Mouse (Mus musculus): ENCODE measurements around the gene Asic1. TPM values are rescaled to one million over a fixed set of nuclear protein-coding genes. Genes with fewer than 3 reads are reported as not detected.

Asic1 gene
- 79.2 and 82.0 TPM in 2 replicates for polyA plus RNA-seq (2012; rRNA removed)

GRCm38 (mm10) chr15:99670154-99670821, at the start of gene Asic1:
TSS of gene Asic1 (plus strand) at chr15:99670368.

DNA sequence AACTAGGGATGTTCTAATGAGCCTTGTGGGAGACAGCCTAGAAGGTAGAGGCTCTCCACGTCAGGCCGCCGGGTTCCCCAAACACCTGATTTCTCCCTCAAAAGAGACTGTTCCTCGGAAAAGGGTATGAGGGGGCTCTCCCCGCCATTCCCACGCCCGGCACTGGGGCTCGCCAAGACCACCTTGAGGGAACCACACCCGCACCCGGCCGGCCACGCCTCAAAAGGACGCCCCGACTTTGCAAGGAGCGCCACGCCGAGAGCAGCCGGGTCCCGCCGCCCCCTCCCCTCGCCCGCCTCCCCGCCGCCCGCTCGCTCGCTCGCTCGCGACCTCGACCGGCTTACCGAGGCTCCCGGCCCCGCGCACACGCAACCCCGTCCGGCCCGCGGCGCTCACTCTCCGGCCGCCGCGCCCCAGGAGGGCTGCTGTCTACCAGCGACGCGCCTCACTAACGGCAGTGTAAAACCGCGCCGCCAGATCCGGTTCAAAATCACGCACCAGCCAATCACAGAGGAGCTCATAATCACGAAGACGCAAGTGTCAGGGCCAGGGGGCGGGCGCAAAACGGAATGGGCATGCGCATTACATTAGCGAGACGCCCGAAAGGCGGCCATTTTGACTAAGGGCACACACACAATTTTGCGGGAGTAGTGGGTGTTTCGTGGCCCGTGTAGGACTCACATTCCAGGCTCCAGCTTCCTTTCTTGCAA, 18.9 kb upstream of the Asic1 start, which contains the start of gene Racgap1:
TSS of gene Racgap1 (minus strand) at position 494 of the 710 bp plus-strand sequence.

GRCm38 (mm10) chr15:99701999-99702900, 32.1 kb downstream of the Asic1 start, which contains the start of gene Smarcd1:
TSS of gene Smarcd1 (plus strand) at chr15:99702129.

DNA sequence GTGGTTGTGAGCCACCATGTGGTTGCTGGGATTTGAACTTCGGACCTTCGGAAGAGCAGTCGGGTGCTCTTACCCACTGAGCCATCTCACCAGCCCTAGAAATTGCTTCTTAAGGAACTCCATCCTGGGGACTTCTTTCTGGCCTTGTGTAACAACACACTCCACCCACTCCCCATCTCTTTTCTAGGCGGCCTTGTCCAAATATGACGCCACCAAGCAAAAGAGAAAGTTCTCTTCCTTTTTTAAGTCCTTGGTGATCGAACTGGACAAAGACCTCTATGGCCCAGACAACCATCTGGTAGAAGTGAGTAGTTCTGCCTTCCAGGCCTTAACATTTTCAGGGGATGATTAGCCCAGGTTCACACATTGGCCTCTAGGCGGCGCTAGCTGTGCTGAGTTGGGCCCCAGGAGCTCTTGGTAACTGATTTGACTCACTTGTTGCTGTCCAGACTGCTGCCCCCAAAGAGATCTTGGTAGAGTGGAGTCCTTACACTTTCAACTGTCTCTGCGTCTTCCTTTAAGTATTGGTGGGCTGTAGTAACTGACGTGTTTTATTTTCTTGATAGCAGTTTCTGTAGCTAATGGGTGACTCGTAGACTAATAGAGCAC, 35.4 kb downstream of the Asic1 start, which contains the start of gene Gm17349:
TSS of gene Gm17349 (minus strand) at position 51 of the 609 bp plus-strand sequence.

DNA sequence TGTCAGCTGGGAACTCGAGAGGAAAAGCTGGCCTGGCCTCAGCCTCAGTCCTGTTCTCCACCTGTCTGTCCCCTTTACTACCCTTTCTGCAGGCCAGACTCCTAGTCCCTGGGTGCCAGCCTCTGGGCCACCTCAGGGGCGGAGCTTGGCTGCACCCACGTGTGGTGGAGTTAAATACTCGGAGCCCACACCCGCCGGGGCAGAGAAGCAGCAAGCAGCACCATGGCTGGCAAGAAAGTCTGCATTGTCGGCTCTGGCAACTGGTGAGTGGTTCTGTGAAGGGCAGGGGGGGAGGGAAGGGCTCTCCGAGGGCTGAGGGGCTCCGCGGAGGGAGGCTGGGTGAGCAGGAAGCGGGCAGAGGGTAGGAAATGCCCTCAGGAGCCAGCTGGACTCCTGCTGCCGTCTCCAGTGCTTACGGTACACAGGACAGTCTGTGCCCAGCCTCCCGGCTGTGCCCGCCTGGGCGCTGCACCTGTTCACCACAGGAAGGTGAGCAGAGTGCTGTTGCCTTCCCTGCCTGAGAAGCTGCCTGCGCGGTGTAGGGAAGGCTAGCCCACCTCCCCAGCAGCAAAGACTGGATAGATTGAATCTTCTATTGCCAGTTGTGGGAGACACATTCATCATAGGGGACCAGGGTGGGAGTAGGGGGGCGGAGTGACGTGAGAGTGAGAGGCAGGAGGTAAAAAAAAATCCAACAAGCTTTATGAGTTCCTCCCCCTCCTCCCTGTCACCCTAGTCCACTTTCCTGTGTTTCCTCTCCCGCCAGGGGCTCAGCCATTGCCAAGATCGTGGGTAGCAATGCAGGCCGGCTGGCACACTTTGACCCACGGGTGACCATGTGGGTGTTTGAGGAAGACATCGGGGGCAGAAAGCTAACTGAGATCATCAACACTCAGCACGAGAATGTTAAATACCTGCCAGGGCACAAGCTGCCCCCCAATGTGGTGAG, 47.5 kb downstream of the Asic1 start, which contains the start of gene Gpd1:
TSS of gene Gpd1 (plus strand) at position 130 of the 949 bp plus-strand sequence.

GRCm38 (mm10) chr15:99725341-99726155, 55.4 kb downstream of the Asic1 start, which contains the start of gene Cox14:
TSS of gene Cox14 (plus strand) at chr15:99725618.

Other genes with a start within 250 kb of the Asic1 start
- gene Nckap5l, start 212.6 kb upstream of the Asic1 start, polyA plus RNA-seq (2012; rRNA removed): 19.7 and 23.8 TPM in 2 replicates
- 13.6 and 15.7 TPM in 2 replicates for gene Bcdin3d, start 195.6 kb upstream of the Asic1 start, polyA plus RNA-seq (2012; rRNA removed)
- gene Faim2, start 142.2 kb upstream of the Asic1 start, polyA plus RNA-seq (2012; rRNA removed): 5.2 and 7.8 TPM in 2 replicates
- not detected in 2 replicates for gene Aqp2, start 91.3 kb upstream of the Asic1 start, polyA plus RNA-seq (2012; rRNA removed)
- gene Aqp5, start 79.6 kb upstream of the Asic1 start, polyA plus RNA-seq (2012; rRNA removed): 0.86 and 1.3 TPM in 2 replicates
- gene Aqp6, start 69.0 kb upstream of the Asic1 start, polyA plus RNA-seq (2012; rRNA removed): 2.8 and 4.0 TPM in 2 replicates
- 93.4 and 121 TPM in 2 replicates for gene Racgap1, start 18.7 kb upstream of the Asic1 start, polyA plus RNA-seq (2012; rRNA removed)
- gene Smarcd1, start 31.8 kb downstream of the Asic1 start, polyA plus RNA-seq (2012; rRNA removed): 177 and 197 TPM in 2 replicates
- not detected in 2 replicates for gene Gm17349, start 35.1 kb downstream of the Asic1 start, polyA plus RNA-seq (2012; rRNA removed)
- gene Gpd1, start 47.1 kb downstream of the Asic1 start, polyA plus RNA-seq (2012; rRNA removed): 3.6 and 4.1 TPM in 2 replicates
- gene Cox14, start 55.2 kb downstream of the Asic1 start, polyA plus RNA-seq (2012; rRNA removed): 171 and 183 TPM in 2 replicates
- 62.4 and 67.4 TPM in 2 replicates for gene Cers5, start 102.5 kb downstream of the Asic1 start, polyA plus RNA-seq (2012; rRNA removed)
- 27.7 and 32.4 TPM in 2 replicates for gene Lima1, start 205.1 kb downstream of the Asic1 start, polyA plus RNA-seq (2012; rRNA removed)